Mouse (Mus musculus) thymus, adult 2 months (tissue): ENCODE data around the gene Vtcn1.

ENCODE experiments used
- CTCF ChIP-seq: fragments of 200-500 bp; IDR thresholded peaks from 2 replicates; pipeline ENCODE4 v1.5.1; 2012; ENCODE audit warnings: mild to moderate bottlenecking, control low read depth, low read length, moderate library complexity, borderline replicate concordance; ENCODE audit not compliant: control insufficient read depth, poor library complexity, insufficient read depth; ENCODE audit errors: extremely low read depth
- POLR2A ChIP-seq: fragments of 200-500 bp; IDR thresholded peaks from 2 replicates; pipeline ENCODE4 v1.6.1; 2012; ENCODE audit warnings: mild to moderate bottlenecking, low read length, control low read depth, moderate library complexity; ENCODE audit not compliant: control insufficient read depth, poor library complexity, insufficient read depth; ENCODE audit errors: extremely low read depth

DNA sequence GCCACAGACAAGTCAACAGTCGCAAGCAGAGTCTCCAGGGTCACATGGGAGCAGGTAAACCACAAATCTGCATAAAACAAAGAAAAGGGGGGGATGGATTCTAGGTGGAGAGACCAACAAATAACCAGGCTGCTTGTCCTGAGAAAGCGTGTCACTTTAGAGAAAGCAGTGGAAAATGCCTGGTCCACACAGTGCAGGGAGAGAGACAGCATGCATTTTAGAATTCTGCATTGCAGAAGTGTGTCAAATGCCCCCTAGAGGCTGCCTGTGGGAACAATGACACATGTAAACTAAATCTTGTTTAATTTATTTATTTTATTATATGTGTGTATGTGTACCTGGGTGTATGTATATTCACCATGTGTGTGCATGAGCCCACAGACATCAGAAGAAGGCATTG lies 4.0 kb upstream of the Vtcn1 start:
- no peak for TF ChIP-seq CTCF
- TF ChIP-seq POLR2A, result no peak
